ENCODE assay signal across 8 mouse cellular contexts in genomic region chr19:15984449-15985171, GRCm38 (mm10). TPM values are rescaled to one million over a fixed set of nuclear protein-coding genes. Genes with fewer than 3 reads are reported as not detected.
A peak's percentile ranks its signal among the peaks of the same experiment; 100 is the strongest.
DNase-seq lines count a peak whose midpoint lies in the region; ATAC-seq lines count a peak whose summit lies in the region.

Gene Cep78, minus strand, starts transcription at chr19:15984989.

- no peaks in the 10 kb centered on the region for H3K27me3 ChIP-seq in hindbrain, embryonic 12.5 days

- H3K4me2 ChIP-seq in hindbrain, embryonic 12.5 days (replicated peaks), result peak within 1 kb of the TSS; percentile 63

- peak within 1 kb of the TSS; percentile 89 for H3K9ac ChIP-seq in hindbrain, embryonic 12.5 days

- H3K27ac ChIP-seq in hindbrain, embryonic 12.5 days, result peak within 1 kb of the TSS; percentile 94

- no peaks in the 10 kb centered on the region for H3K9me3 ChIP-seq in hindbrain, embryonic 12.5 days (replicated peaks)

- peaks cover 21% of the 10 kb centered on the region for H3K4me1 ChIP-seq in hindbrain, embryonic 12.5 days

- peak within 1 kb of the TSS; percentile 81 for H3K4me3 ChIP-seq in hindbrain, embryonic 12.5 days

- ATAC-seq in hindbrain, embryonic 12.5 days (ENCODE audit: low FRiP score), result peak; percentile 91

- DNase-seq in MN1 (ENCODE audit: low spot score), result peak; percentile 92
- peak; percentile 91 for DNase-seq in cerebellum, adult 9-10 months
- DNase-seq in frontal cortex, adult 2 months (ENCODE audit: extremely low spot score in 1 of 2, low spot score in 1 of 2), result peak; percentile 76 to 92
- peak; percentile 89 to 93 for DNase-seq in layer of hippocampus, postnatal 14 days (ENCODE audit: low spot score in 2 of 2)
- DNase-seq in lung, postnatal 14 days, result peak; percentile 91
- DNase-seq in retina, adult 2 months (ENCODE audit: low read depth, low spot score), result peak; percentile 83
- peak; percentile 90 to 92 for DNase-seq in thymus, postnatal 36 days

- WGBS in hindbrain, embryonic 12.5 days, result under 1% methylated on average over 88 of the region's 88 CpGs

- peaks cover 7% of the 10 kb centered on the region; the same call in 1 of the 2 replicates for H3K36me3 ChIP-seq in hindbrain, embryonic 12.5 days

RNA-seq across cellular contexts. Expression of gene Cep78, which starts in this region (rescaled TPM):
- polyA plus RNA-seq in frontal cortex, adult 2 months (2012; rRNA removed), result 8.5 and 10.1 TPM in 2 replicates
- polyA plus RNA-seq in hindbrain, embryonic 12.5 days (2016; fragmentation: Nextera tagmentation; extraction: Ambion mirVana), result 51.0 and 52.9 TPM in 2 replicates
- 10 to 100 TPM; 11.7 to 12.6 TPM for total RNA-seq in layer of hippocampus, postnatal 14 days (2021)

Comparison
In these comparisons a context has a peak if more than half of its experiments do, and no peak if none do; other contexts are left out.
1. Peak in every context shown above with its lines: DNase-seq, ATAC-seq, H3K4me3 ChIP-seq and H3K27ac ChIP-seq.